Mouse (Mus musculus) heart, postnatal 4 days (tissue): ENCODE measurements around the gene Xpot. TPM values are rescaled to one million over a fixed set of nuclear protein-coding genes. Genes with fewer than 3 reads are reported as not detected.

Source experiments
- DNase-seq: peaks from one replicate; pipeline ENCODE4 v3.0.0; 2021
- total RNA-seq, 2 experiments: library from RNA; stranded (reverse); gene quantifications; 2 replicates each; pipeline ENCODE4 v1.2.3; 2021

Gene Xpot
- total RNA-seq: 10 to 100 TPM; 32.3 to 38.0 TPM

DNA sequence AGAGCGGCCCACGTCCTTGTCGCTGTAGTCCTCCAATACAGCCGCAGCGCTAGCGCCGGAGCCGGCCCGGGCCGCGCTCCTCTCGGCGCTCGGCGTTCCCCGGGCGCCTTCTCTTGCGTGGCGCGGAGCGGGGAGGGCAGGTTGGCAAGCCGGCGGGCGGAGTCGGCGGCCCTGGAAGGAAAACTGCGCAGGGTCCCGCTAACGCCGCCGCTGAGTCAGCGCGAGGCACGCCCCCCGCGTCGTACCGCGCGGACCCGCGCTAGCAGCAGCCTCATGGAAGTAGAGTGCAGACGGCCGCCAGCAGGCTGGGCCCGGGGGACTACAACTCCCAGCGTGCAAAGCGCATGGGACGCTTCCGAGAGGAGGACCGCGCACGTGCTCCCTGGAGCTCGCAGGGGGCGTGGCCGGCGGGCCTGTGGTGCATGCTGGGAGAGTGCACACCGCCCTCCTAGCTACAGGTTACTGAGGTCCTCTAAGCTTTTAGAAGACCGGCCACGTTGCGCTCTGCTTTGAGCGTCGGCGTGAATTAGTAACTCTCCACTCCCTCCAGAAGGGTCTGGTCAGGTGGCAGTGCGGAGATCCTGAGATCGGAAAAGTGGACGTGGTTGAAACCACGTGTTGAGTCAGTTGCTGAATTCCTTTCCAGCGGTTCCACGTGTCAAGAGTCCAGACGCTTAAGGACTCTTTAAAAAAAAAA is at the start of gene Xpot:
Gene Xpot (minus strand): TSS at position 147 of the 697 bp plus-strand sequence.
- DNase-seq: peak; percentile 98

- DNase-seq: no peak
These were observed 43.0 kb upstream of the Xpot start for GRCm38 (mm10) chr10:121669103-121669502.

DNA sequence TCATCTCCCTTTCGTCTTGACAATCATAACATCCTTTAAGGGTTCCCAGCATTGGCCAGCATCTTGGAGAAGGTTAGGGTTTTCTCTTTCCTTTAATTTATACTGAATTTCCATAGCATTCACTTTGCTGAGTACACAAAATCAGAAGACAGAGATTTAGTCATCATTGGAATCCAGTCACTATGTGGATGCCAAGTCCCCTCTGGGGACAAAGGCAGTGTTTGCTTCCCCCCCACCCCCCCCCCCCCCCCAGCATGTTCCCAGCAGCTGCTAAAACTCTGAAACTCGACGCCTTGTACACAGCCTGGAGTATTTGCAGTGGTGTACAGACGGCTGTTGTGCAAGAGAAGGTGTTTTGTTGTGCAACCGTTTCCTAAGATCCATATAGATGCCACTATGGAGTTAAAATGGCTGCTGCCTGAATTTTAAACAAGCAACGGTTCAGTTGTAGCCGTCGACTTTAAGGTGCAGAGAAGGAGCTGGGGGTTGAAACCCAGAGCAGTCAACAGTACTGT is 39.6 kb upstream of the Xpot start:
- DNase-seq: peak; percentile 57

DNA sequence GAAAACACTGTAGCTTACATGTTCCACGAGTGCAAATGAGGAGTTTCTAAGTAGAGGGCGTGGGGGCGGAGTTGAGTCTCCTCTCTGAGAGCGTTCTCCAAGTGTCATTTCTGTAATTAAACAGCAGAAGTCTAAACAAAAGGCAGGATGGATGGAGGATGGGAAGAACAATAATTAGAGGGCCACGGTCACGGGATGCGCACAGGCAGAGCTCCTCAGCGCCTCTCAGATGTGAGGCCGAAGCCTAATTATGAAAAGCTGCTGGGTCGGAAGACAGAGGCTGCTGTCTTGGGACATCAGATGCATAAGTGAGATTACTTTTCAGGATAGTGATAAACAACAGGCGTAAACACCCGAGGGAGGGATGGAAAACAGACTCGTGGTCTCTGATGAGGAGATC is 37.5 kb upstream of the Xpot start:
- no peak for DNase-seq

GRCm38 (mm10) chr10:121662711-121663110 is 36.6 kb upstream of the Xpot start:
- DNase-seq: no peak

DNA sequence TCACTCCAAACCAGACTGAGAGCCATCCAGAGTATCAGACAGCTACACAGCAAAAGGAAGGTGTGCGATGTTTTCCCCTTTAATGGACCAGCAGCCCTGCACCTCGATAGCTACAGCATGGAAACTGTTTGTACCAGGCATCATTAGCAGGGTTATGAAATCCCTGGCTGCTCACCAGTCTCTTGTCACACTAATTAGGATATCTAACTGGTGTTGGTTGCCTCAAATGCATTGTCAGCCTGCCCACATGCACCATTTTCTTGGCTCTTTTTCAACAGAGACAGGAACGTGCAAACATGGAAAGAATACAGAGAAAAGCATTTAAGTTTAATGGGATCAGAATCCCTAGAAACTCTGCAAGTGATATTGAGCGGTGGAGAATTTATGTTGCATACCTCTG is 29.8 kb upstream of the Xpot start:
- no peak for DNase-seq

DNA sequence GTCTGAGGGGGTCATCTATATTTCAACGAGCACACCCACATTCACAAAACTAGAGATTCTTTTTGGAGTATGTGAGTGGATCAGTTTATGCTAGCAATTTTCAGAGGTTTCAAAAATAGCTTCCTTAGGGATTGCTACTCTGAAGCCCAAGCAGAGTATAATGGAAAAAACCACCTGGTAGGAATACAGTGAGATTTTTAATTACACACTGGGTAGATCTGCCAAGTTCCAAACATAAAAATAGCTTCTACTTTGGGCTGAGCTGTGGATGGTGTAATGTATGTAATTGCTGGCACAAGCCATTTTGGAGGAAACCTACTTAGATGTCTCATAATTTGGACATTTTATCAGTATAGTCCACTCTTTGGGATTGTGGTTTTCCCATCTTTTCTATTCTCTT is 26.9 kb upstream of the Xpot start:
- no peak for DNase-seq

DNA sequence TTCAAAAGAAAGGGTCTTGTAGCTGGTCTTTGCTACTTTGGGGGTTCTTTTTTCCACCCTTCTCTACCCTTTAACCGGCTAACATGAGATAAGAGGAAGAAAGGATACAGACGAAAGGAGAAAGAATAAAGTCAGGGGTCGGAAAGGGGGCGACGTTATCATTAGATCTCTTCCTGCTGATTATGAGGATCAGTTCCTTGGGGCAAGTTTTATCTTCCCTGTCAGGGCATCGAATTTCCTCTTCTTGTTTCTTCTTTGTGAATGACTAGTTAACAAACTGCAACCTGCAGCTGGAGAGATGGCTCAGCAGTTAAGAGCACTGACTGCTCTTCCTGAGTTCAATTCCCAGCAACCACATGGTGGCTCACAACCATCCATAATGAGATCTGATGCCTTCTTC is 20.2 kb upstream of the Xpot start:
- no peak for DNase-seq

GRCm38 (mm10) chr10:121642054-121642947 is 16.2 kb upstream of the Xpot start:
- no peak for DNase-seq

GRCm38 (mm10) chr10:121641272-121642053 is 15.3 kb upstream of the Xpot start, which contains the start of gene D930020B18Rik:
D930020B18Rik (plus strand) TSS chr10:121641588.
- peak; percentile 12 for DNase-seq

DNA sequence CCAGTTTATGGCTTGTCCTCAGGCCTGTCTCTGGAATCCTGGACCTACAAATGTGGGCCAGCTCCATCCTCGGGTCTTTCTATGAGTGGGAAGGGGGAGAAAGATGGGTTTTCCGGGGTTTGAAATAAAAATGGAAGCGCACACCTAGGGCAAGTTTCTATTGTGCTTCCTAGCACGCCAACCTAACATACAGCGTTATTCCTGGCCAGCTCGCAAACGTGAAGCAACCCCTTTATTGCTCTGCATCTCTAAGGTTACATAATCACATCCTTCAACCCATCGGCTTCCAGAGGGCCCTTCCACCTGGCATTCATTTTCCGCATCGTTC is 14.8 kb upstream of the Xpot start:
- no peak for DNase-seq

DNA sequence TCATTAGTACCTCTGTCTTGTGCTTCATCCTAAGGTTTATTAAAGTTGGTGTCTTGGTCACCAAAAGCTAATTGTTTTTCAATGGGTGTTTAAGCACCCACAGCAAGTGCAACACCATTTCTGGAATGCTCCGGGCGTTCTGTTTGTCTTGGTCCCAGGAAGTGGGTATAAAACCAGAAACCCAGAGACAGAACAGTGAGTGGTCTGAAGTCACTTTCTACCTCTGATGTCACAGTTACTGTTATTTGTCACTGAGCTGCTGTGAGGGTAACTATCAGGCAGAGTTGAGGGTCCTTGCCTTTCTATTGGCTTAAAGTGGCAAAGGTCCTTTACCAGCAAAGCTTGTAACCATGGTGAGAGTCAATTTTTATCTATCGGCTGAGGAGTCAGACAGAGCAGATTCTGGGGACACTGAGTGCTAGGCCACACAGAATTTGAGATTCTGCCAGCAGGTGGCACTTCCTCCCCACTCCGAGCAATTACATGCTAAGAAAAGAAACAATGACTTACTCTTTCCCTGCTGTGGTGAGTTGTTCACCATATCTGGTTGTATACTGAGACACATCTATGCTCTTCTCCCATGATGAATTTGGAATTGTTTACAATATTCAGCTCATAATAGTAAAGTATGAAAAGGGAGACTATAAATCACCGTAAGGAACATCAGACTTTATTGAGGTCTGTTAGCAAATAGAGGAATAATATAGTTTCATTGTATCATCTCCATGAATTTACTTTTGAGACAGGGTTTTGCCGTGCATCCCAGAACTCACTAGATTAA is 14.2 kb upstream of the Xpot start:
- peak; percentile 26 for DNase-seq

- DNase-seq: no peak
These were observed 13.4 kb upstream of the Xpot start for GRCm38 (mm10) chr10:121639573-121639972.

DNA sequence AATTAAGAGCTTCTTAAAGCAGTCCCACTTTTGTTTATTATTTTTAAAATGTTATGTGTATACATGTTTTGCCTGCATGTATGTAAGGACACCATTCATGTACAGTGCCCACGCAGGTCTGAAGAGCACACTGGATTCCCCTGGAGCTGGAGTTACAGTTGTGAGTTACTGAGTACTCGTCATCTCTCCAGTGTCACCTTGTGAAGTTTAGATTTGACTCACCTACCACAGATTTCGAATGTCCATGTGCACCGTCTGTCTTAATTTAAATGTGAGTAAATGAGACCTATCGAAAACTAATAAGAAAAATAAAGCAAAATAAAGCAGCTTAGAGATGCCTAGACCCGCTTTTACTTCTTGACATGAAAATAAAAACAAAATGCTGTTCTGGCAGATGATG is 10.1 kb upstream of the Xpot start:
- DNase-seq: no peak

DNA sequence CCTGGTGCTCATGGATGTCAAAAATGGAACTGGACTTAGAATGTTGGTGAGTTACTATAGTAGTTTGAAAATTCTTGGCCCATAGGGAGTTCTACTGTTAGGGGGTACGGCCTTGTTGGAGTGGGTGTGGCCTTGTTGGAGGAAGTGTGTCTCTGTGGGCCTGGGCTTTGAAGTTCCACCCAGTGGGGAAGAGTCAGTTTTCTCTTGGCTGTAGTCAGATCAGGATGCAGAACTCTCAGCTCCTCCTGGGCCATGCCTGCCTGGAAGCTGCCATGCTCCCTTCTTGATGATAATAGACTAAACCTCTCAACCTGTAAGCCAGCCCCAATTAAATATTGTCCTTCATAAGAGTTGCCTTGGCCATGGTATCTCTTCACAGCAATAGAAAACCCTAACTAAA is 8.0 kb upstream of the Xpot start:
- no peak for DNase-seq

DNA sequence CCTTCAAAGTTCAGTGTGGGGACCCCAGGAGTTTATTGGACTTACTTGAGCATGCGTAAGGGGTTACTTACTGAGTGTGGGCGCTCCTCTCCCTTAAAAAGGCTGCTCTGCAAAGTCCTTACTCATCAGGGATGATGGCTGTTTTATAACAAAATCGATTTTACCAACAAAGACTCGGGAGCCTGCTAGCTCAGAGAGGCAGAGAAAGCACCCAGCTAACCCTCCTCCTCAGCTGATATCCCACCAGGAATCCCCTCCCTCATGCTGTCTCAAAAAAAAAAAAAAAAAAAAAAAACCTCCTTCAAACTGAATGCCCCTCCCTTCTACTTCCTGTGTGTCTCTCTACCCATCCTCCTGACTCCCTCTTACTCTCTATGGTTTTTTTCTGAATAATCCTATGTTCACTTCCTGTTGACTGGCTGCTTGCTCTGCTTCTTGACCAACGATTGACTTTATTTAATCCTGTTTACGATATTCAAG is 2.5 kb upstream of the Xpot start:
- no peak for DNase-seq

DNA sequence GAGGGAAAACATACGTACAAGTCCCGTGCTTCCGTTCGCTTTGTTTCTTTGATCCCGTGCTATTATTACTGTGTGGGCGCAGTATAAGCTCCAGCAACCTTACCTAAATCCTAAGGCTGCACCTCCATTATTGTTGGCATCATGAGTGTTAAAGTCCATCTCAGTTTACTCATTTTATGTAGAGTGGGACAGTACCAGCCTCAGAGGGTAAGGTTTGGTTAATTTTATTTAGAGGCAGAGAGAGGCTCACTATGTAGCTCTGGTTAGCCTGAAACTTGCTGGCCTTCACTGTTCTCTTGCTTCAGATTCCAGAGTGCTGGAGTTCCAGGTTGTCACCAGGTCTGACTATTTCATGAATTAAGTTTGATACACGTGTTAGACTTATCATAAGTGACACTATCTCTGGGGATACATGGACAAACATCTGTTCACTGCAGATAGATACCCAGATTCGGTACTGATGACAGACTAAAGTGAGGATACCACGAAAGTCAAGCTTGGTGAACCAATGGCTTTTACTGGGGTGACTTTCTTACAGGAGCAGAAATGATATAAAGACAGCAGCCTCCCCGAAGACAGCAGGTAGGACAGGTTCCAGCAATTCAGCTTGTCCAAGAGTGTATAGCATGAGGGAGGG is 1.2 kb upstream of the Xpot start:
- DNase-seq: no peak

GRCm38 (mm10) chr10:121625407-121626185 is 536 bp downstream of the Xpot start:
- no peak for DNase-seq

- DNase-seq: no peak
These were observed 1.1 kb downstream of the Xpot start for GRCm38 (mm10) chr10:121625006-121625405.

DNA sequence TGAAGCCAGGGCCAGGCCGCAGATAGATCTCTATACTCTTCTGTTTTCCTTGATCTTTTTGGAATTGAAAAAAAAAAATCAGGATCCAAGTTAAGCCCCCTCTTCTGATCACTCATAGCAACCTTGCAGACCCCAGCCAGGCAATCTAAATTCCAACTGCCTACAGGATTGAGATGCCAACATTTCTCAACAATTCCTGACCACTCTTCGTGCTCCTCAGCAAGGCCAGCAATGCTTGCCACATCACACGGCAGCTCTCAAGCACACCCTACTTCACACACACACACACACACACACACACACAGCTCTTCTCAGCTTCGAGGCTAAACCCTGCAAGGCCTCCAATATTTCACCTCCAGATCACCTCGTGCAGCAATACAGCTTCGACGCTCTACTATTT is 2.5 kb downstream of the Xpot start:
- no peak for DNase-seq

- DNase-seq: no peak
These were observed 3.7 kb downstream of the Xpot start for GRCm38 (mm10) chr10:121622431-121622830.
